Mouse (Mus musculus) cerebellum, adult 11-12 months (tissue): ENCODE results near the gene Rhbdf2.
A peak's percentile ranks its signal among the peaks of the same experiment; 100 is the strongest.

Experiments
- DNase-seq: peaks from one replicate; pipeline ENCODE4 v3.0.0; 2022

The Rhbdf2 gene

DNA sequence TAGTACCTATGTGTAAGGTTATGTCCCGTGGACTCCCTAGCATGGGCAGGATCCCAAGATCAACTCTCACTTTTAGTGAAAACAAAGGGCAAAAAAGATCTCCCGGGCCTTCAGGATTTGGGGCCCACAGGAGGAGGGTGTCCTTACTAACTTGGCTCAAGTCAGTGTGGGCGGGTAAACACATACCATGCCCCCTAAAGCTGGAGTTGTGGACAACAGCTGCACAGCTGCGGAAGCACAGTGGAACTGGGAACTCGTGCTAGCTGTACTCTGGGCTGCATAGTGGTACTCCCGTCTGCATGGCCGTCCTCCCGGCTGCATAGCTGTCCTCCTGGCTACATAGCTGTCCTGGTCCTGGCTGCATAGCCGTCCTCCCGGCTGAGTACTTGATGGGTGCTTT lies 31.4 kb upstream of the Rhbdf2 start:
- DNase-seq = peak; percentile 63

DNA sequence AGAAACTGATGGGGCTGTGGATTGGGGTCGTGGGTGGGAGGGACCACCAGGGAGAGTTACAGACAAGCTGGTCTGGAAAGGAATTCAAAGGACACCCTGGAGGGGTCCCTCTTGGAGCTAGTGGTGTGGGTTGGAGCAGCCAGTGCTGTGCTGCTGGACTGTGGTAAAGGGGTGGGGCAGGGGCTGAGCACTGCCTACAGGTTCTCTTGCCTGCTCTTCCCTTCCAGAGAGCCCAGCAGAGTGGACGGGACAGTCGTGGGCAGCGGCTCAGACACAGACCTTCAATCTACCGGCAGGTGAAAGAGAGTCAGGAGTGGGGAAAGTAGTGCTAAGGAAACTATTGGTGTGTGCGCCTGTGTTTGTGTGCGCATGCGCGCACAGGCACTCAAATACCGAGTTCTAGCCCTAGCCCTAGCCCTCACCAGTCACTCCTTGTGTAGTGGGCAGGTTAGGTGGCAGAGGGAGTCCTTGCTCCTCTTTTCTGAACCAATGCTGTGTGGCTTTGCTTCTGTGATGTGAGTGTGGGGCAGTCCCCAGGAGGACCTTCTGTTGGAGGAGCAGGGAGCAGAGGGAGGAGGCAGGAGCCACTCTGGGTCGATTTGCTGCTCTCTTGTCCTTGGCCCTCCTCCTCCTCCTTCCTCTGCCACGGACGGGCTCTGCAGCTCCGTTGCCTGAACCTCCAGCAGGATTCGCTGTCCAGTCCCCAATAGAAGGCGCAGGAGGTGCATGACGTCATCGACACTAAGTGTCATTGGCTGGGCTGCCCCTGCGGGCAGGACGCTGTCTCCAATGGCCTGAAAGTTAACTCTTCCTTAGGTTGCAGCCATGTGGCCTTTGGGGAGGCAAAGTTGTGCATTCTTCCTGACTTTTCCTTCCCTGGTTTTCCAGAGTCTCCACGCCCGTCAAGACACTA lies 30.7 kb upstream of the Rhbdf2 start:
- DNase-seq = peak; percentile 97

GRCm38 (mm10) chr11:116656348-116657191 lies 29.8 kb upstream of the Rhbdf2 start:
- DNase-seq = peak; percentile 88

DNA sequence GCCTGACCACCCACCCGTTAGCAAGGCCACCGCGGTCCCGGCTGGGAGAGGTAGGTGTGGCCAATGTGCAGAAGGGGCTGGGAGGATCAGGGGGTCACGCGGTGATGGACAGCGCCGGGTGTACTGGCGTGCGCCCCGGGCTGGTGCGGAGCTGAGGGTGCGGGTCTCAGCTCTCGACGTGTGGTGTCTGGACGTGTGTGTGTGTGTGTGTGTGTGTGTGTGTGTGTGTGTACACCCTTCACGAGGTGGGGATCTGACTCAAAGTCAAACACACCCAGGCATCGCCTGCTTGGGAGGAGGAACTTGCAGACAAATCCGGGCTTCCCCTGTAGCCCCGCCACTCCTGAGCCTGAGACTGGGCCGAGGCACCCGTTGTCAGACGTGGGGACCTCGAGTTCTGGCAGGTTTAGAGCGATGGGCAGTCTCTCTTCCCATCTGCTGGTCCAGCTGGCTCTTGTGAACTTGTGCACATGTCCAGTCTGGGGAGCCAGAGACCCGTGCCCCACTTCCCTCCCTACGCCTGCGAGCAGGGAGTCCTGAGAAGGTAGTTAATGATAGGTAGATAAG lies 27.5 kb upstream of the Rhbdf2 start, which contains the start of gene Cygb:
Gene Cygb, minus strand, starts transcription at position 59 of the 567 bp plus-strand sequence.
- peak; percentile 89 for DNase-seq

GRCm38 (mm10) chr11:116653709-116654221 lies 26.9 kb upstream of the Rhbdf2 start:
- DNase-seq = peak; percentile 83

- DNase-seq = no peak
These were observed 26.4 kb upstream of the Rhbdf2 start, which contains the start of gene Prcd for GRCm38 (mm10) chr11:116653234-116653633. Gene Prcd (plus strand): TSS chr11:116653534.

DNA sequence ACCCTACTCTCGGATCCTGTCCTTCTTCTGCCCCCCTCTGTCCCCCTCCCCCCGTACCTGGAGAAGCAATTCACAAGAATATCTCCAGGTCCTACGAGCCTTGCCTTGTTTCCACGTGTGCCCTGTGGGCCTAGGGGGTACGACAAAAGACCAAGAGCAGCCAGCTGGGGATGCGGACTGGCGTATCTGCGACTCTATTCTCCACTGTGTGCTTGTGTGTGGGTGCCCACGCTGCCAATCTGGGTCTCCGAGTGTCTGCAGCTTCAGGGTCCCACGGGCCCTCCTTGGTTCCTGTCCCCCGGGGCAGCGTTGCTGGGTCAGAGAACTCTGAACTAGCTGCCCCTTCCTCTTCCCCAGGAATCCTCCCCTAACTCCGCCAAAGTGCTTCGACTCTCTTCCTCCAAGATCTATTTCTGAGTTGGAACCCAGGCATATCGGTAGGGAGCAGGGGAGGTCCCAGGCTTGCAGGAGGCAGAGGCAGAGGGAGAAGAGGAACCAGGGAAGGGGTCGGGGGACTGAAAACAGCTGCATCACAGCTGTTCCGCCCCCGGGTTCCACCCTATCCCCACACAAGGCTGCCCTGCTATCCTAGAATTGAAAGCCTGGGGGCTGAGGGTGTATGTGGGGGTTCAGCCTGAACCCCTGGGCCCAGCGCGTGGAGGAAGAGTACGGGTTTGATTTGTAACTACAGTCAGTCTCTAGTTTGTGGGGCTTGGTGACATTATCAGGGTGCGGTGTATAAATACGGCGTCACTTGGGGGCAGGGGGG lies 25.7 kb upstream of the Rhbdf2 start:
- DNase-seq = peak; percentile 49

GRCm38 (mm10) chr11:116651339-116651738 lies 24.5 kb upstream of the Rhbdf2 start:
- DNase-seq = peak; percentile 49

DNA sequence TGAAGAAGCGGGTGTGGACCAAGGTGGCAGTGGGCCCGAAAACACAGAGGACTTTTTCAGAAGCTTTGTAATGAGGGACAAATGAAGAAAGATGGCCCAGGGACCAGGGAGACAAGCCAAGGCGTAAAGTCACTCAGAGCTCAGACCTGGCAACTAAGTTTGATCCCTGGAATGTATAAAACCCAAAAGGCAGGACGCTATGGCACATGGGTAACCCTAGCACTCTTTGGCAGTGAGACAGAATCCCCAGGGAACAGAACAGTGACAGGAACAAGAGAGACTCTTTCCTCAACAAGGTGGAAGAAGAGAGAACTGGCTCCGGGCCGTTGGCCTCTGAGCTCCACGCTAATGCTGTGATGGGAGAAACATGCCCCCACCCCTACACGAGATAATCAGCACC lies 24.0 kb upstream of the Rhbdf2 start:
- DNase-seq = peak; percentile 39

GRCm38 (mm10) chr11:116649711-116650337 lies 23.0 kb upstream of the Rhbdf2 start:
- no peak for DNase-seq

DNA sequence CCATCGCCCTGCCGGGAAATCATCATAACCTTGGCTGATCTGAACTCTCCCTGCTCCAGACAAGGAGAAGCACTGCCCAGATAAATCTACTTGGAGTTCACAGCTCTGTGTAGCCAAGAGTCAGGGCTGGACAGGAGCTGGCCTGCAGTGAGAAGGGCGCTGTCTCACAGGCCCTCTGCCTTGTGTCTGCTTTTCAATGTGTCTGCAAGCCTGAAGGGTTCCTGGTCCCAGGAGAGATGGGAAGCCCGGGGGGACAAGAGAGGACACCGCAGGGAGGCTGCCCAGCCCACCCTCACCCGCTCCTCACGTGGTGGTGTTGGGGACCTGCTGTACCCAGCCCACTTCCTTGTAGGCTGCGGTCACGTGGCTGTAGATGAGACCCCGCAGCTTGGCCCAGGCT lies 22.2 kb upstream of the Rhbdf2 start:
- DNase-seq = no peak

- no peak for DNase-seq
These were observed 21.5 kb upstream of the Rhbdf2 start for GRCm38 (mm10) chr11:116648213-116648921.

- DNase-seq = no peak
These were observed 20.6 kb upstream of the Rhbdf2 start for GRCm38 (mm10) chr11:116647340-116647991.

- DNase-seq = no peak
These were observed 20.0 kb upstream of the Rhbdf2 start for GRCm38 (mm10) chr11:116646771-116647170.

GRCm38 (mm10) chr11:116646136-116646535 lies 19.3 kb upstream of the Rhbdf2 start:
- peak; percentile 52 for DNase-seq

- no peak for DNase-seq
These were observed 18.8 kb upstream of the Rhbdf2 start for GRCm38 (mm10) chr11:116645446-116646110.

DNA sequence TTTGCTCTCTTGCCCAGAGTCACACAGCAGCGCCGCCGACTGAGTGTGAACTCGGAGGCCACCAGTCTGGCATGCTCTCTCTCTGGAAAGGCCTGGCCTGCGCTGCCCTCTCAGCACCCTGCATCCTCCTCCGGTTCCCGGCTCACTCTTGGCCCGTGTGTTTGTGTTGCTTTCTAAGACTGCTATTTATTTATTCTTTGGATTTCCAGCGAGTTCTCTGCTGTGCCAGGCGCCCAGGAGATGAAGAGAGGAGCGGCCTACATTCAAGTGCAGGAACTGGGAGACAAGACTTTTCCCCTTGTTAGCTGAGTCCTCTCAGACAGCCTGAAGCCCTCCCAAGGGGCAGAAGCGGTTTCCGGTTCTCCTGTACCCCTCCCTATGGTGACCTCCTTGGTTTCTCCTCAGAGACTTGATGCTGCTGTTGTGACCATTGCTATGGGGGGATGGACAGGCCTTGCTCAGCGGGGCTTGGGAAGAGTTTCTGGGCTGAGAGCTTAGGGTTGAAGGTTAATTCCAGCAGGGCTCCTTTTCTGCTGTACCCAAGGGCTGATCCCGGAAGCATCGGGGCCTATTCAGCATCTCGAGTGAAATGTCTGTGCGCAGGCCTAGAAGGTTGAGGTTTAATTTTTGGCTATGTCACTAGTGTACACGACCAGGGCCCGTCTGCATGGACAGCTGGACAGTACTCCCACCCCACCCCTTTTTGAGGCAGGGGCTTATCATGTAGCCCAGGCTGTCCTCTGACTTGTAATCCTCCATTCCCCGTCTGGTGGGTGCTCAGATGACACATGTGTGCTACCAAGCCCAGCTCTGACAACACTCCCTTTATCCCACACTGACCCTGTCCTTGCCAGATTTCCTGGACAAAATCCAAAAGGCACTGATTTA lies 17.6 kb upstream of the Rhbdf2 start:
- DNase-seq = no peak

DNA sequence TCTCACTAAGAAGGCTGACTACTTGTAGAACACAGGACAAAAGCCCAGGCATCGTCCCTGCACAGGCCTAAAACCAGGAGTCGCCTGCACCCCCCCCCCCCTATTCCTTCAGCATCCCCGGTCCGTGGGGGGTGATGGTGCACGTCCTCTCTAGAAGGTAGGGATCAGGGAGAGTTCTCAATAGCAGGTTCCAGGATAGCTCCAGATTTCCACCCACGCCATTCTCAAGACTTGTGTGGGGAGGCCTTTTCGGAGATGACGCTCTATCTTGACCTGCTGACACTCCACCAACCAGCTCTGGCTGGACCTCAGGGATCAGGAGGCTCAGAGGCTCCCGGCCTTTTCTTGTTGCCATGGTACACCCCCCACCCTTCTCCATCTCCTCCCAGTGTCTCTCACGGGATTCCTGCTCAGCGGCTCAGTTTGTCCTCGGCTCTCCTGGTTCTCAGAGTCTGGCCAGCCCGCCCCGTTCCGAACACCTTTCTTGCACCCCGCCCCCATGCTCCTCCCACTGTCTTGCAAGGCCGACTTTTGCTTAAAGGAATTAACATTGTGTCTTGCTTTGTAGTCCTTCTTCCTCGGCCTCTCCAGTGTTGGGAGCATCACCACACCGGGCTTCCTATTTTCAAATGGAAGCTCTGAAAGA lies 16.9 kb upstream of the Rhbdf2 start:
- peak; percentile 65 for DNase-seq
